Mouse (Mus musculus) brain, embryonic 18.5 days (tissue): ENCODE measurements around the gene Tpcn2.

Experiments
- DNase-seq: peaks from one replicate; pipeline ENCODE4 v3.0.0-alpha.2; 2012; ENCODE audit warnings: low read depth, low spot score

The Tpcn2 gene

DNA sequence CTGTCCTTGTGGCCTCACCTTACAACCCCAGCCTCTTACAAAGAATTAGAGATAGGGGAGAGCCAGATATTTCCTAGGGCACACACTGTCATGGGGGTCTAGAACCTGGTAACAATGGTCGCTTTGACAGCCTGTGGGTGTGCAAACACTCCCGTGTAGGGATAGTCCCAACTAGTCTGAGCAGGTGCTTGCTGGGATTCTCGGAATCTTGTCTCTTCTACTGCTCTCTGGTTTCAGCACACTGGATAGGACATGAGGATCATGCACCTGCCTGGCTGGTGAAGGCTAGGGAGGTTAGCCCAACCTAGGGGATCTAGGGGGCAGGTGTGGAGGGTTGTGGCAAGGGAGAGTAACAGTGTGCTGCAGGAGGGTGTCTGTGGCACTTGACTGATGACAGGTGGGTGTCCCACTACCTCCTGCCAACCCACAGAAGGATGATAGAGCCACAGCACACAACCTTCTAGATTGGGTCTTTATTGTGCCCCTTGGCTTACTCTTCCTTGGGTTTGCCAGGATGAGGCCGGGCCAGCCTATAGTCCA, 78.4 kb downstream of the Tpcn2 start:
- DNase-seq: no peak

DNA sequence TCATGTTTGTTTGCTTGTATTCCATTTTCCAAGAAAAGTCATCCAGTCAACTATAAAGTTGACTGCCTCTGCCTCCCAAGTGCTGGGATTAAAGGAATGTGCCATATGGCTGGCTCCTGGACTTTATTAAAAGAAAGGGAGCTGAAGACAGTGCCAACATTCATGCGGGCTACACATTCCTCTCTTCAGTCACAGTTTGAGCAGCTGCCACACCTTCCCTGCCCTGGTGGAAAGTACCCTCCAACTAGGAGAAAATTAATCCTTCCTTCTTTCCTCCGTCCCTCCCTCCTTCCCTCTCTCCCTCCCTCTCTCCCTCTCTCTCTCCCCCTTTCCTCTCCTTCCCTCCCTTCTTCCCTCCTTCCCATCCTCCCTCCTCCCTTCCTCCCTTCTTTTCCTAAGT, 84.1 kb downstream of the Tpcn2 start:
- no peak for DNase-seq

DNA sequence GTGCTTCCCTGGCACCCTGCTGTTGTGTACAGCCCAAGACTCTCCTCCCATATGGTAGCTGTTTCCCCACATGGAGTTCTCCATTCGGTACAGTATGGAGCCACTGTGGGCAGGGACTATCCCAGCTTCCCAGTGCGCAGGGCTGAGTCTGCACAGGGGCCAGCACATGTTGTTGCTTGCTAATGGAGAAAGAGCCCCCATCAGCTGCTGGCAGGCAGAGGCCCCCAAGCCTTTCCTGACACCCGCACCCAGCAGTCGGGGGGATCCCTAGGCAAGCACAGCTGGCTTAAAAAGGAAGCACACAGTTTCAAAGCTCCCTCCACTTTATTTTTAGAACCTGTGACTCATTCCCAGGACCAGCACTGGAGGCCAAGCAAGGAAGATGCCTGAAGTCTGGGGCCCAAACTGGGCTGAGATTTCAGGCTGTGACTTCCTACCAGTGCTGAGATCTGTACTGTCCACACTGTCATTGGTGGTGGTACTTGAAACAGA, 85.5 kb downstream of the Tpcn2 start:
- DNase-seq: no peak

DNA sequence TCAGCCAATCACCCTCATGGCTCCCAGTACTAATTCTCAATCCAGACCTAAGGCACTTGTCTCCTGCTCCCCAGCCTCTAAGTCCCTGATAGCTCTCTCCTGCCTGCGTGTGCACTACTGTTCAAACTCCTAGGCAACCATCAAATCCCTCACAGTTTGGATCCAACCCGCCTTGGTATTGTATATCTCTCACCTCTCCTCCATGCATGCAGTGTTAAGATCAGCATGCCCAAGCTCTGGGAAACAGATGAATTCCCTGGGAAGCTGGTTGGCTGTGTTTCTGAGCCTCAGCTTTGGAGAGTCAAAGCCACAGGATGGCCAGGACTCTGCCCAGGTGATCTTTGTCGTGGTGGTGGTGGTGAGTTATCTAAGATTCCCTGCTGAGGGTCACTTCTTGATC, 86.1 kb downstream of the Tpcn2 start:
- no peak for DNase-seq

DNA sequence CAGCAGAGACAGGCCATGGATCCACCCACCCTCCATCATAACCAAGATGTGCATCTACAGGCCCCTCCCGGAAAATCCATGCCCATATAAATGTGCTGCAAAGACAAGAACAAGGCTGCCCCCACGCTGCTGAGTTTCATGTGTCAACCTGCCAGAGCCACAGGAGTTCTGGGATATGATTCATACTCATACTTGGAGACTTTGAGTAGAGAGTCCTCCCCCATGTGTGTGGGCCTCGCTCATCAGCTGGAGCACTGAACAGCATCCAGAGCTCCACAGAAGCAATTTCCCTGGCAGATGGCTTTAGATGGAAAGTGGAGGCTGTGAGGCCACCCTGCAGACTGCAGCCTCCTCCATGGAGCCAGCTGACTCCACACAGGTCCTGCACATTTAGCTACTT, 86.8 kb downstream of the Tpcn2 start:
- no peak for DNase-seq

DNA sequence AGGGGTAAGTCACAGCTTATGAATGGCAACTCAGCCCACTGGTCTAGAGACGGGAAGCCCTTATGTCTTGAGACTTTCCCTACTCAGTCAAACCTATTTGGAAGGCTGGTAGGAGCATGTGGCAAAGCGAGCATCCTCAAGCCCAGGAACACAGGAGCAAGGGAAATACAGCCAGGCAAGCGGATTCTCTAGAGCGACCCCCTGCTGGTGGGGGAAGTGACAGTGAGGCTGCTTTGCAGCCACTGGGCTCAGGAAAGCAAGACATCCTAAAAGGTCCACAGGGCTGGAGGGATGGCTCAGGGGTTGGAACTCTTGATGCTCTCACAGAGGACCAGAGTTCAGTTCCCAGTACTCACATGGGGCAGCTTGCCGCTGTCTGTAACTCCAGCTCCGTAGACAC, 87.5 kb downstream of the Tpcn2 start:
- no peak for DNase-seq

DNA sequence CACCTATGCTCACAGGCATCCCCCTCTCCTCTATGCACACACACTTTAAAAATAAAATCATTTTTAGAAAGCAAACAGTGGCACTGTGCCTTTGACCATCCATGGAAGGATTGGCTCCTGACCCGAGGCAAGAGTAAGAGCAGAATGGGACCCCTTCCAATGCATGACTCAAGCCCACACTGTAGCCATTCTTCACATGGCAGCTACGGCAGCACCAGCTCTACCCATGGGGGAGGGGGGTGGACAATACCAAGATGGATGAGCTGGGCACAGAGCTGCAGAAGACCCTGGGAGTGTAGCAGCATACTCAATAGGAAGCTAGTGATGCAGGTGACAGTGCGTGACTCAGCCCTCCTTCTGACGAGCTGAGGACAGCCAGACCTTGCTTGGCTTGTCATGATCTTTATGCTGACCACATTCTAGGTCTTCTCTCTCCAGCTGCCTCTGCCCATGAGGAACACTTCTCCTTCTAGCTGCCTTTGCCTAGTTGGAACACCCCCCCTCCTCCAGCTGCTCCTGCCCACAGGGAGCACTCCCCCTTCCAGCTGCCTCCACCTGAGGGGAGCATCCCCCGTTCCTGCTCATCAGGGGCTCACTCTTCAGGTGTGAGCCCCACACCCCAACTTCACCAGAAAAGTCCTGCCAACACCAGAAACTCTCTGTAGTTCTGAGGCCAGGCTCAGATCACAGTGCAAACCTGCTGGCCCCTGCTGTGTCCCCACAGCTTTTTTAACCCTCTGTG, 88.5 kb downstream of the Tpcn2 start:
- DNase-seq: no peak

DNA sequence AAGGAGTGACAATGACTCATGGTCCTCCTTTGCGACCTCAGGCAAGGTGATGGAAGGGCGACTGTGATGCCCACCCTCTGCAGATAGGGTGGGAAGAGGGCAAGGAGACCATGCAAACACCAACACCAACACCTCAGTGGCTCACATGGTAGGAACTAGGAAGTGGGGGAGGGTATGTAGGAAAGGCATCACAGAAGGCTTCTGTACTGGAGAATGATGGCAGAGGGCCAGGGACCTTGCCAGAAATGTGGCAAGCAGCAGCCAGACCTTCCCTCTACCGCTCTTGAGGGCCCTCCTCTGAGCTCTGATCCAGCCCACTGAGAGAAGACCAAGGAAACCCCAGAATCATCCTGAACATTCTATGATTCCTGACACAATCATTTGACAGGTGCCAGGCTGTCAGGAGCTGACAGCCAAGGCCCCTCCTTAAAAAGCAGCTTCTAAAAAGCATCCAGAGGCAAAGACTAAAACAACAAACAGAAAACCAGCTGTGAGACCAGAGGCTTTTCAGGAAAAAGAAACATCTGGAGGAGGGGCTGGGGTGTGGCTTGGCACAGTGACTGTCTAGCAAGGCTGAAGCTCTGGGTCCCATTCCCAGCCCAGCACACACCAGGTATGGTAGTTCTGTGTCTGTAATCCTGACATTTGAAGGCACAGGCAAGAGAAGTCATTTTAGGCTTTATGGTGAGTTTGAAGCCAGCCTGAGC, 89.2 kb downstream of the Tpcn2 start:
- no peak for DNase-seq

DNA sequence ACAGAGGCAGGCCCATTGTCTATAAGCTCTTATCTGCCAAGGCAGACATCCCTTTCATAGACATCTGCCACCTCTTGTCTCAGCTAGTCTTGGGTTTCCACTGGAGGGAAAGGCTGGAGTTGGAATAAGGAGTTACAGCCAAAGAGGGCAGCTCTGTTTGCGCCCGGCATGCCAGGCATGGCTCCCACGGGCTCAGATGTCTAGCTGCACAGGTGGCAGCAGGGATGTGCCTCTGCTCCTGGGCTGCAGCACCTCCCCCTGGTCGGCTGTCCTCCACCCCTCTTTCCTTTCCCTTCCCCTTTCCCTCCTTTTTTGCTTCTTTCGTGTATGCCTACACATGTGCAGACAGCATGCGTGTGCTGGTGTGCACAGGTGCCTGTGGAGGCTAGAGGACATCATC, 91.0 kb downstream of the Tpcn2 start:
- DNase-seq: no peak

DNA sequence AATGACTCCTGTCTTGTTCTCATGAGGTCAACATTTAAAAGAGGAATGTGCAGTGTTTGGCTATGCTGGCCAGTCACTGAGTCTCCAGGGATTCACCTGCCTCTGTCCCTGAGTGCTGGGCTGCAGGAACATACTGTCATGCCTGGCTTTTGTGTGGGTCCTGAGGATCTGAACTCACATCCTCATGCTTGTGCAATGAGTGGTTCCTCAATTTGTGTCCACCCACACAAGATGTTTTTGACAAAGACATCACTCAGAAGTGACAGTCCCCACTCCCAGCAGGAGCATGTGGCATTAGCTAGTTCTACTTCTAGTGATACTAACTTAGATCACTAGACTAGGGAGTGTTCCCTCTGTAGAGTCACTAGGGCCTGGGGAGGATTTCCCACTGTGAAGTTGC, 93.3 kb downstream of the Tpcn2 start:
- no peak for DNase-seq

DNA sequence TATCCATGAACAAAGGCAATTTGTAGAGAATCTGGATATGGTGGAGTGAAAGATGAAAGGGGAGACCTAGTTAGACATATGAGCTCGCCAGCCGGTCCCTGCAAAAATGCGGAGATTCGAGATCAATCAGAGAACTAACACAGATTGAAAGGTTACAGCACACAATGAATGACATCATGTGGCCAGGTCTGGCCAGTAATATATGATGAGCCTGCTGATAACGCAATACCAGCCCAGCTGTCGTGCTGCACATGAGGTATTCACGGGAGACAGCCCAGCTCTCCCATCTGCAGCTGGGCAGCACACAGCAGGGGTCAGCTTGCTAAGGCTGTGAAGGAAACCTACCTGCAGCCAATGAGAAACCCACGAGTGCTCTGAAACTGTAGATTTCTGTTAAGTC, 94.5 kb downstream of the Tpcn2 start:
- DNase-seq: no peak

DNA sequence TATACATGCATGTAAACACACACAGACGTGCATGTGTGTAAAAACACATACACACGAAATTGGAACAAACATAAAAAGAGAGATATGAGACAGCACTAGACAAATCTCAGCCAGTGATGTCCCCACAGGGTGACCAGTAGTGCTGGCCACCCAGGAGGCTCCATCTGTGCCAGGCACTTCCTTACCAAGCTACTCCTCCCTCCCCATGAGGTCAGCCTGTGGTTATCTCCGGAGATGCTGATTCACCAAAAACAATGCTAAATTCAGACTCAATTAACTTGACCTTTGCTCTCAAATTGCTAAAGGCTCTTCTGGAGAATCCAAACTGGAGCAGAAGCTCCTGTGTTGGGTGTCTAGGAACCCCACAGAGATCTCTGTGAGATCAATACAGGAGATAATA, 96.0 kb downstream of the Tpcn2 start:
- no peak for DNase-seq

DNA sequence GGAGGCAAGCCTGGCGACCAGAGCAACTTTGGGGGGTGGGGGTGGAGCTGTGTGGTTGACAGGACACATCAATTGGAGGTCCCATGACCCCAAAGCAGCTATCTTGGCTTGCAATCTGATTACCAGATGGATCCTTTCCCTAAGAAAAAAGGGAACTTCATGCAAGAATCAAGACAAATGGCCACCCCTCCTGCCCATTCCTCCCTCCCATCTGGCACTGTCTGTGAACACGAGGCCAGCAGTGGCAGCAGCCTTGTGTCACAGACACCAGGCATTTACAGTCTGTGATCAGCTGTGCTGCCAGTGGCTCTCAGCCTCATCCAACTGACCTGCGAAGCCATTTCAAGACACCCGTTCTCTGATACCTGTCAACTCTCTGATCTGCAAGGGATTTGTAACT, 101.4 kb downstream of the Tpcn2 start:
- no peak for DNase-seq

DNA sequence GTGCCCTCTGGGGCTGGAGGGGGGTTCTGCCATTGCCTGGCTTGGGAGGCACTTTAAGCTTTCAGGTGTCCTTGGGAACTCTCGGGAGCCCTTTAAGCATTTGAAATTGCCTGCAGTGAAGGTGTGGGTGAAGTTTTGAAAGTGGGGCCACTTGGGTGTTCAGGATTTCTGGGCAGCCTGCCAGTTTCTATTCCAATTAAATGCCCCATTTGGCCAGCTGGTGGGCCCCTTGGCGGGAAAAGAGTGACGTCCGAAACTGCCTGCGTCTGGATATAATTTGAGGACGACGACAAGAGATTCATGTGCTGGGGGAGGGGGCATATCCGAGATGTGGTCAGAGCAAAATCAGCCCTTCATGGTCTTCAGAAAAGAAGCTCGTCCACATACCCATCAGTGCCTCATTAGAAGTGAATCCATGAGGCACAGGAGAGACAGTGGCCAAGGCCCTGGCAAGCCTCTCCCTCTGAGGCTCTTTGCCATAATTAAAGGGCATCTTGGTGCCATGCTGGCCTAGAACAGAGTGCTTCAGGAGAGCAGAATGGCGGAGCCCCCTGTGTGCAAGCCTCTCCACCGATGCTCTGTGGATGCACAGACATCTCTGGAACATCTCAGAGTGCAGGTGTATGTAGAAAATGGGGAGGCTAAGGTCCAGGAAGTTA, 102.3 kb downstream of the Tpcn2 start:
- no peak for DNase-seq

DNA sequence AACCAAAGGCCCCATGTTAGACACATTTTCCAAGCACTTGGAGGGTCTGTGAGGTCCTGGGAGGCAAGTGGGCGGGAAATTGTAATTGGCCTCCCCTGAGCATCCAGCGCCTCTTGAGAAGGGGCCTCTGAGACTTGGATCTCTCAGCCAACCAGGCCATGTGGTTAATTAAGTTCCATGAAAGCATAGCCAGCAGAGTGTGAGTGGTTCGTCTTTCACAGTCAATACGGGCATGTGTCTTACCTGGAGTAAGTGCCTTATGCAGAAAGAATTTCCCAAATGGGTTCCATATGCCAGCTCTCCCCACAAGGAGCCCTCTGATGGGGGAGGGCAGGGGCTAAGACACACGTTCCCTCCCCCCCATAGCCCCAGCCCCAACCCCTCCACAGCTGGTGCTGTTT, 104.1 kb downstream of the Tpcn2 start:
- no peak for DNase-seq

DNA sequence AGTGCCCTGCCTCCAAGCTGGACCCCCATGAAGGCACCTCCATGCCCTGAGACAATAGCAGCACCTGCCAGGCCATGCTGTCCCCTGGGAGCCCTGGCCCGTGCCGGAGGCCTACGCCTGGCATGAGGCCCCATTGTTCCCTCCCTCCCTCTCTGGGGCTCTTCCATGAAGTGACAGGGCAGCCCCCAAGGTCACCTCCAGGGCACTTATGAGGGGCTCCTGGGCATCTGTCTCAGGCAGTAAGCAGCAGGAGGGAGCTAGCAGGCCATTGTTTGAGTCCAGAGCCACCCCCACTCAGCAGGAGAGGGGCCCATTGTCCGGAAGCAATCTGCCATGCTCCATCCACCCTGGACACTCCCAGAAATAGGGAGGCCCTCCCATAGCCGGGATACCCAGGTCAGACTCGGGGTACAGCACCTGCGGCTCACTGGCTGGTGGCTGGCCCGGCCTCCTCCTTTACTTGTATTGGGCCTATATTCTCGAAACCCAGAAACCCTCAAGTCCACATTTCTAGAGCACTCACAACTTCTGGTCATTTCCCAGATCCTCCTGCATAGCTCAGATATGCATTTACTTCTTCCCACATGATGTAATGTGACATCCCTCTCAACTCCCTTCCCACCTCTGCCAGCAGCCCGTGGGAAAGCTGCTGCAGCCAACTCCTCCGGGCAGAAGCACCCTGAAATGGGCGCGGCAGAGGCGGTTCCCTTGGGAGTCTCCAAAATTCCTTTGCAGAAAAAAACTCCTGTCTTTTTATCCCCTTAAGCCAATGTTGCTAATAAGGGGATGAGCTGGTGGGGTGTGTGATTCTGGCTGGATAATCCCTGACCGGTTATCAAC, 106.8 kb downstream of the Tpcn2 start:
- no peak for DNase-seq

DNA sequence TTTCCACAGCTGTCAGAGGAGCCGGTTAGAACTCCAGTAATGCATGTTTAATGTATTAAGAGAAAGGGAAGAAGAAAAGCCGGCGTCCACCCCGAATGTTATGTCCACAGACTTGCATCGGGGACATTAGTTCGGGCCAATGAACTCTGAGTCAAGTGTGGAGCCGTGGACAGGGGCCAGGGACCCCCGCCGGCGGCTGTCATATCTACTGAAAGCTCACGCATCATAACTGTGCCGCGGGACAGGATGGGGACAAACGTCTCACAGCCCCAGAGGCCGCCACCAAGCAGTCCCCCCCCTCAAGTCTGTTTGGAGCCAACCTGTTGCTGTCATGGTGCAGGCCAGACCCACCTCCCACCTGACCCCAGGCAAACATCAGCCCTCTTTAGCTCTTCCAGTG, 110.2 kb downstream of the Tpcn2 start:
- no peak for DNase-seq

DNA sequence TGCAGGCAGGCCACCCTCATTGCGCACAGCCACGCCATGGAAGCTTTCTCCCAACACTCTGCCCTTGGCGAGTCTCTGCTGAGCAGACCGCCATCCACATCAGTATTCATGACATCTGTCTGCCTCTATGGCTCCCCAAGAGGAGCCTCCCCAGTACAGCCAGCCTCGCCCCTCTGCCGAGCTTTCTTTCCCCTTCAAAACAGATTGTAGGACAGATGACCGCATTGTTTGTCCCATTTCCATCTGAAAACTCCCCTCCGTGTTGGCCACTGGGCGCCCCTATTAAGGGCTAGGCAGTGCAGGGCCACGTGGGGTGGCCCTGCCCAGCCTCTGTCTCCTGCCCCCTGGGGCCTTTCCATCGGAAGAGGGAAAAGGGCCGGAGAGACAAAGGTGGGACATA, 110.7 kb downstream of the Tpcn2 start:
- DNase-seq: no peak

DNA sequence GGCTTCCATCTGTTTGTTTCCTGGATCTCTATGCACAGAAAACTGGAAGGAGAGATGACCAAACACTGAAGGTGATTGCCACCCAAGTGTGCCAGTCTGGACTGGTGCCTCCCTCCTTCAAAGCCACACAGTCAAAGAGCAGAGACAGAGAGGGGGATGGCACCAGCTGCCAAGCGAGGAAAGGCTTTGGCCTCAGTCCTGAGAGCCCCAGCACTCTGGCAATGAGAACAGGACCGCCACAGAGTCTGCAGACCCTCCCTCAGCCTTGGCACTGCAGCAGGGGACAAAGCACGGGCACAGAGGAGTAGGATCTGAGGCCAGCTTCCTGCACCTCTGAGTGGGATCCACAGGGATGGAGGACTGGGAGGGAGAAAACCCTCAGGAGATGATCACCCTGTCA, 114.1 kb downstream of the Tpcn2 start:
- no peak for DNase-seq

DNA sequence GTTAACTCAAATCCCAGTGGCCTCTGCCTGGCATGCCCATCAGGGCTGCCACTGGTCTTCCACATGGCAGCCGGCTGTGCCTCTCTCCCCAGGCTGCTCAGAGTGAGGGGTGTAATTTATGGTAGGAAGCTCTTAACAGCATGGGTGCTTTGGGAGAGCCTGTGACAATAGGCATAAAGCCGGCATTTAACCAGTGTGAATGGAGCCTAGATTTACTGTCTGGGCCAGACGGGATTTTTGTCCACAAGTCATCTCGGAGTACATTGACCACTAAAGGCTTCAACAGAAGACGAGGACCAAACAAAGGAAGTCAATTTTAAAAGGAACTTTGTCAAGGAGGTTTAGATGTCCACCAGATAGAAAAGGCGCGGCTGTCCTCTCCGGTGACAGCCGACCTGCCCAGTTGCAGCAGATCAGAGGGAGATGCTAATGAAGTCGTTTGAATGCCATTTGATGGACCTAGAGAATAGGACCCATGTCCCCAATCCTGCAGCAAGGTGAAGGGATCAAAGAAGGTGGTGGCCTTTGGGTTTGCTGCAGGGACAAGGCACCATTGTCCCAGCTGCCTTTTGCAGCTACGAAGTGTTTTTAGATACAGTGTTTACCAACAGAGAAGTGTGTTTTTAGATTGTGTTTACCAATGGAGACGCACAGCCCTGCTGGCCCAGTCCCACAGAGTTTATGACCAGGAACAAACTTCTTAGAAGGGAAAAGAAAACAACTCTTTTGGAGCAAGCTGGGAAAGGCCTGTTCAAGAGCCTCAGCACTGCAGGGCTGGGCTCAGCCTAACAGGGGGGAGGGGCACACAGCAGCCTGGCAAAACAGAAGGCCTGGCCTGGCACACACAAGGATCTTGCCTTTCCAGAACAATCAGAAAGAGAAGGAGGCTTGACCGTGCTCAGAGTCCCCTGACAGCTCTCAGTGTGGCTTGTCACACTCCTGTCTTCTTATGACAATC, 124.2 kb downstream of the Tpcn2 start:
- DNase-seq: no peak

DNA sequence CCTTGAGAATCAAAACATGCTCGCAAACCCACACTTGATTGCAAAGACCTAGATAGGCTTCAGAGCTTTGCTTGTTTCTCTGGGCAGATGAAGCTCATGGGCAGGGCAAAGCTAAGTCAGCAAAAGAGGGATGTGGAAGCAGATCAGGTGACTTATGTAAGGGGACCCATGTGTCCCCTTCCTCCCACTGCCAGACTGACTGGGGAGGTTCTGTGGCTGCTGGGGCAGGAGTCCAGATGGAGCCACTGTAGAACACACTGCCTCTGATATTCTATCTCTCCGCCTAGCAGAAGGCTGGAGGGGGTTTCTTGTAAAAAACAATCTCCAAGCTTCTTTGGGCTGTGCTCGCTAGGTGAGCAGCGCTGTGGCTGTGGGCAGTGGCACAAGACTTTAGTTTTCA, 128.1 kb downstream of the Tpcn2 start:
- no peak for DNase-seq
